Mouse (Mus musculus) lung, postnatal 0 days (tissue): ENCODE measurements at regions not wholly inside any gene's neighbourhood (a gene's known extent, or its start where the extent isn't known, plus 50 kb on each side); places are given as distances from the start of the nearest gene placed in this dataset.
A peak's percentile ranks its signal among the peaks of the same experiment; 100 is the strongest.
"Not testable (repeated sequence)": the region's sequence is repeated elsewhere in the genome, so short reads cannot be mapped to it uniquely, and the experiment has no call there.

ENCODE experiments used
- ATAC-seq: fragments of 200-750 bp; cut with Nextera tagmentation; 2 replicates; pipeline ENCODE4 v1.8.0; 2017; ENCODE audit warnings: moderate library complexity
- DNase-seq: peaks from one replicate; pipeline ENCODE4 v3.0.0-alpha.2; 2016; ENCODE audit warnings: low spot score
- H3K27ac ChIP-seq: fragments of 300-500 bp; sonication (generic); 2 replicates; pipeline ENCODE4 v1.5.1; 2014; ENCODE audit warnings: antibody characterized with exemption, mild to moderate bottlenecking, low read length, mixed read lengths
- H3K27me3 ChIP-seq: fragments of 300-500 bp; sonication (generic); replicated peaks from 2 replicates; pipeline ENCODE4 v1.6.1; 2014; ENCODE audit warnings: low read length, mixed read lengths; ENCODE audit not compliant: insufficient read depth
- H3K36me3 ChIP-seq: fragments of 300-500 bp; sonication (generic); 2 replicates; pipeline ENCODE4 v1.6.1; 2014; ENCODE audit warnings: low read length, mixed read lengths; ENCODE audit not compliant: insufficient read depth
- H3K4me1 ChIP-seq: fragments of 300-500 bp; sonication (generic); 2 replicates; pipeline ENCODE4 v1.6.1; 2014; ENCODE audit warnings: antibody characterized with exemption, low read depth, low read length, mixed read lengths; ENCODE audit not compliant: insufficient read depth
- H3K4me2 ChIP-seq: fragments of 300-500 bp; sonication (generic); replicated peaks from 2 replicates; pipeline ENCODE4 v1.6.1; 2014; ENCODE audit warnings: low read depth, mild to moderate bottlenecking, low read length, moderate library complexity, mixed read lengths
- H3K4me3 ChIP-seq: fragments of 300-500 bp; sonication (generic); 2 replicates; pipeline ENCODE4 v1.5.1; 2014; ENCODE audit warnings: low read depth, low read length
- H3K9ac ChIP-seq: fragments of 300-500 bp; sonication (generic); replicated peaks from 2 replicates; pipeline ENCODE4 v1.6.1; 2014; ENCODE audit warnings: low read depth, mild to moderate bottlenecking
- H3K9me3 ChIP-seq: fragments of 300-500 bp; sonication (generic); 2 replicates; pipeline ENCODE4 v1.6.1; 2016; ENCODE audit warnings: low read length, mixed read lengths
- WGBS: fragments of 180-500 bp; shearing (Covaris S2); extraction: QIAGEN DNeasy Blood & Tissue Kit; methylation state at CpG from one replicate; pipeline ENCODE4 v1.1.7; 2014; 5-methylcytosine and 5-hydroxymethylcytosine counted together

DNA sequence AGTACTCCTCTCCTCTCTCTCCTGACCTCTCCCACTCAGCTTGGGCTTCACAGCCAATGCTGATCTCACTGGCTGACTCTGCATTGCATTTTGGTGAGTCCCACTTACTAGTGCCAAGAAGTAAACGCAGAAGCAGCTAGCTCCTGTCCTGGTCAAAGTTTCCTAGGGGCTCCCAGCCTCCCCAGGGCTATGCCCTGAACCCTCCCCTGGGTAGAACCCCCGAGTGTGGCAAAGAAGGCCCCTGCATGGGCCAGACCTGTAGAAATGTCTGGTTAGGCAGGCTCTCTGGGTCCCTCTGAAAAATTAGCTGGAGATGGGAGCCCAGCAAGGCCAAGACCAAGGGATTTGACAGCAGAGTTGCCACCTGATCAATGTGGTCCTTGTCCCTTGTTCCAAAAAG, 454.3 kb downstream of the Gm10330 start:
- not testable (repeated sequence) for H3K27me3 ChIP-seq, H3K4me1 ChIP-seq, DNase-seq, ATAC-seq, H3K4me2 ChIP-seq, H3K9me3 ChIP-seq, H3K9ac ChIP-seq, H3K36me3 ChIP-seq, H3K4me3 ChIP-seq, H3K27ac ChIP-seq
- 19% methylated on average over 2 of the region's 2 CpGs for WGBS

DNA sequence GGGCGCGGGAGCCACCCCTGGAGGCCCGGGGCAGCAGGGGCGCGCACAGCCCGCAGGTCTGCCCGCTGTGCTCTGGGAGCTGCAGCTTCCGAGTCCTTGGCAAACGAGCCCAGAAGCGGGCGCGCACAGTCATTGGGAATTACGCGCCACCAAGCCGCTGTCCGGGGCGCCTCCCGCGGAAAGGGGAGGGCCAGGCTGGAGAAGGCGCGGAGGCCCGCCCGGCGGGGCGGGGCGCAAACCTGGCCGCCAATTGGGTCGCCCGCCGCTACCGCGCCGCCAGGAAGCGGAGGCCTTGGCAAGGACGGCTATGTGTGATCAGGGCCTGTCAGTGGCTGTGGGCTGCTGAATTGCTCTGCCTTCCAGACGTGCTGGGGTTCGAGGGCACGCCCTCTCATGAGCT, 464.9 kb downstream of the Gm10330 start:
- 4% methylated on average over 11 of the region's 38 CpGs for WGBS
- not testable (repeated sequence) for H3K4me1 ChIP-seq, H3K9me3 ChIP-seq, H3K27ac ChIP-seq, H3K27me3 ChIP-seq, H3K36me3 ChIP-seq, H3K9ac ChIP-seq, ATAC-seq
- Histone ChIP-seq H3K4me3 (peak overlapping the region; percentile 17; the same call in 1 of the 2 replicates), H3K4me2 (peak overlapping the region; percentile 51)
- DNase-seq: peak; percentile 2
